Mouse (Mus musculus): Measurements from ENCODE around the gene Sesn3. TPM values are rescaled to one million over a fixed set of nuclear protein-coding genes. Genes with fewer than 3 reads are reported as not detected.
A peak's percentile ranks its signal among the peaks of the same experiment; 100 is the strongest.

Sesn3 gene
- polyA plus RNA-seq, 1 experiment from 2014 or later, result 16.3 TPM

DNA sequence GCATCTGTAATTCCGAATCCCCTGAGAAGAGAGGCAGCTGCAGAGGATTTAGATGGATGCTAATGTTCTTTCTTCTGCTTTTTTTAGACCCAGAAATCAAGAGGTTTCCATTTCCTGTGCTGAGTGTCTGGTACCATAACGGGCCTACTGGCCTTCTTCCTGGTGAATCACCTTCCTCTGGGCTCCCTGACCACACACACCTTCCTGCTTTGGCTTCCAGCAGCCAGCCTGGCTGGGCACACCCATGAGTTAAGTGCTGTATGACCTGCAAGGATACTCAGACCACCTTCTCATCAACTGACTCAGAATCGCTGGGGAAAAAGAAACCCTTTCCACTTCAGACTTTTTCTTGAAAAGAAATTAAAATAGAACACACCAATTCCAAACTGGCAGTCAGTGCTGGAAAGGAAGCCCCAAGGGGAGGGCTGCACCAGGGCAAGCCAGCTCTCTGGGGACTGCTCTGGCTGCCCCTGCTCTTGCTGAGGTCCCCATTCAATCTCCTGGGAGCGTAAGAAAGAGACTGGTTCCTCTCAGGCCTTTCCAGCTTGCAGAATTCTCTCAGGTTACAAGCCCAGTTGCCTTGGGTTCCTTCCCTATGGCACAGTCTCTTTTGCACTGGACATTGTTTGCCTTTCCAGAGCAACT is 90.7 kb downstream of the Sesn3 start:
- Histone ChIP-seq H3K4me3 (replicated peaks) (no peak overlapping the region), H3K36me3 (peaks cover 8% of the 10 kb centered on the region; the same call in 1 of the 2 replicates), H3K27ac (no peak overlapping the region), H3K4me1 (replicated peaks) (0 out of 2 replicates have a peak, but pooled peaks cover 3% of the 10 kb centered on the region), H3K4me2 (replicated peaks) (no peak overlapping the region), H3K9me3 (no peaks in the 10 kb centered on the region), H3K9ac (no peak overlapping the region), H3K27me3 (replicated peaks) (no peaks in the 10 kb centered on the region)
- peak; percentile 32; the same call in 1 of the 2 replicates for ATAC-seq
- WGBS, result 53% methylated on average over 4 of the region's 4 CpGs

DNA sequence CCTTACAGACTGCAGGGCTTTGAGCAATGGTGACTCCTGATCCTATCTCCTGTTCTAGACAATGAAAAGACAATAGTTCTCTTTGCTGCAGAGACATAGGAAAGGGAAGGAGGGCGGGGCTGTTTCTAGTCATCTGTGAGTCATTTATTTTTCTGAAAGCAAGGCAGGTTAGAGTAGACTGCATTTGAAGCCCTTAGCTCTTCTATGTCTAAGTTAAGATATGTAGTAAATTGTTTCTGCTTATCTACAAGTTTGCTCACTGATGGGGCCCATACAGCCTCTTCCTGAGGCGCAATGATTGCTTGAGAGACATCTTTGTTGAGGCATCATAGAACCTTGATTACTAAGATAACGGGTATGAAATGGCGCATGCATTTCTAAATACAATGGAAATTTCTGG is 93.0 kb downstream of the Sesn3 start:
- Histone ChIP-seq H3K9ac (no peak overlapping the region), H3K27ac (no peak overlapping the region), H3K27me3 (replicated peaks) (no peaks in the 10 kb centered on the region), H3K4me3 (replicated peaks) (no peak overlapping the region), H3K4me2 (replicated peaks) (no peak overlapping the region), H3K36me3 (peaks cover 8% of the 10 kb centered on the region; the same call in 1 of the 2 replicates), H3K9me3 (no peaks in the 10 kb centered on the region), H3K4me1 (replicated peaks) (0 out of 2 replicates have a peak, but pooled peaks cover 3% of the 10 kb centered on the region)
- 89% methylated on average over 4 of the region's 4 CpGs for WGBS
- ATAC-seq, result no peak

DNA sequence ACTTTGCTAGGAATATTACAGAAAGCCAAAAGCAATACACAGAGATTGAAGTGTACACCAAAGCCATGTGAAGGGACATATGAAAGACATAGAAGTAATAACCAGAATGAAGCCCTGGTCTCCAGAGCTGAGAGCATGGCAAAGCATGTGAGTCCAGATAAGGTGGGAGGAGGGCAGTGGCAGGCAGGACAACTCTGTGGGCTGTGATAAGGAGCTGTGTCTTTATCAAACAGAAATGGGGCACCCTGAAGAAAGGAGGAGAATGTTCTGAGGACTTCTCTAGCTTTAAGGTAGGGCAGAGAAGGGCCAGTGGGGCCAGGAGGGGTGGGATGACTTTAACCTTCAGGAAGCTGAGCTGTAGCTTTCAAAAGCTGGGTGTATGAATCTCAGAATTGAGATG is 94.4 kb downstream of the Sesn3 start:
- no peak overlapping the region for H3K9ac ChIP-seq
- H3K4me1 ChIP-seq (replicated peaks), result 0 out of 2 replicates have a peak, but pooled peaks cover 3% of the 10 kb centered on the region
- no peak overlapping the region for H3K4me2 ChIP-seq (replicated peaks)
- no peaks in the 10 kb centered on the region for H3K27me3 ChIP-seq (replicated peaks)
- no peak overlapping the region for H3K27ac ChIP-seq
- peak; percentile 84; the same call in 1 of the 2 replicates for ATAC-seq
- no peak overlapping the region for H3K4me3 ChIP-seq (replicated peaks)
- no peaks in the 10 kb centered on the region for H3K9me3 ChIP-seq
- peaks cover 8% of the 10 kb centered on the region; the same call in 1 of the 2 replicates for H3K36me3 ChIP-seq

DNA sequence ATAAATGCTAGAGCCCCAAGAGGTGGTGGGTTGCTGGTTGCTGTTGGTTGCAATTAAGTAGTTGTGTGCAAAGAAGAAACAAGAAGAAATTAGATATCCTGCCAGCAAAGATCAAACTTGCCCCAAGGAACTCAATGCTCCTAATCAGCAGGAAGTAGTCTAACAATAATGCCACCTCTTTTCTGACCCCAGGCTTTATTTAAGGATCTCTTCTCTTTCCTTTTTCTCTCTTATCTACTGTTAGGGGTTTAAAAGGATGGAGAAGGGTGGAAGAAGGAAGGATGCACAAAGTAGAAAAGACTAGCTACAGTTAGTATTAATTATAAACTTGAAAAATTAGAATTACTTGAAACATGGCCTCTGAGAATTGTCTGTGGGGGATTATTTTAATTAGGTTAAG is 97.6 kb downstream of the Sesn3 start:
- no peak for ATAC-seq
- no peak overlapping the region for H3K27ac ChIP-seq
- H3K4me2 ChIP-seq (replicated peaks), result no peak overlapping the region
- no peak overlapping the region for H3K4me3 ChIP-seq (replicated peaks)
- no peak overlapping the region for H3K9ac ChIP-seq
- no peaks in the 10 kb centered on the region for H3K27me3 ChIP-seq (replicated peaks)
- H3K4me1 ChIP-seq (replicated peaks), result no peaks in the 10 kb centered on the region
- H3K9me3 ChIP-seq, result no peaks in the 10 kb centered on the region
- peaks cover 8% of the 10 kb centered on the region; the same call in 1 of the 2 replicates for H3K36me3 ChIP-seq

DNA sequence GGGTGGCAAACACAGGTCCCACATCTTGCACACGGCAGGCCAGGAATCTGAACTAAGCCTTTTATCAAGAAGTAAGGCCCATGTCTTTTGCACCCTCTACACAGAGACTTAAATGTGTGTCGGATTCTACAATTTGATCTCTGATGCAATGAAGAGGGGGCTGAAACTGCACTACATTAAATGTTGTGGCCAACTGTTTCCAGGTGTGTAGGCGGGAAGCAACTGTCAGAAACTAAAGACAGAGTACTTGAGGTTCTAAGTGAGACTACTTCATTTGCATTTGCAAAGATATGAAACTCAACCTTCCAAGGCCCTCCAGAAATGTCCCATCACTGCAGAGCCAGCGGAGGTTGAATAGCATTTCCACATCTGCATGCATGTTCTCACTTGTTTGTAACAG is 101.3 kb downstream of the Sesn3 start:
- WGBS, result 91% methylated on average over 4 of the region's 4 CpGs
- no peak for ATAC-seq
- Histone ChIP-seq H3K27me3 (replicated peaks) (no peaks in the 10 kb centered on the region), H3K4me1 (replicated peaks) (peaks cover 16% of the 10 kb centered on the region), H3K4me3 (replicated peaks) (no peak overlapping the region), H3K36me3 (no peaks in the 10 kb centered on the region), H3K27ac (no peak overlapping the region), H3K9me3 (no peaks in the 10 kb centered on the region), H3K4me2 (replicated peaks) (no peak overlapping the region), H3K9ac (no peak overlapping the region)

DNA sequence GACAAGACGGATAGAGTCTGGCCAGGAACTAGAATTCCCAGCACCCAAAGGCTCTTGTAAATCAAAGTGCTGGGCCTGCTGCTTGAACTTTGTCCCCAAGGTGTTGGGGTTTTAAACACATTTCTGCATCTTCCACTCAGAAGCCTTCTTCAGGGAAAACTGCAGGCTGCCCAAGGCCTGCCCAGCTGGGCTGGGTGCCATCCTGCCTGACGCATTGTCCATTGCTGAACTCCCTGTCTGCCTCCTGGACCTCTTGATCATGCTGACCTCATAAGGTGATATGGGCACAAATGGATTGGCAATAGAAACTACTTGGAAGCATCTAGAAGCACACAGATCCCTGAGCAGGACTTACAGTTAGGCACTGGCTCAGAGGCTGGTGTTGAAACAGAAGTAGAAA is 103.3 kb downstream of the Sesn3 start:
- Histone ChIP-seq H3K36me3 (no peaks in the 10 kb centered on the region), H3K4me2 (replicated peaks) (0 out of 2 replicates have a peak overlapping the region, but pooled peaks have one; percentile 93), H3K4me3 (replicated peaks) (no peak overlapping the region), H3K27me3 (replicated peaks) (no peaks in the 10 kb centered on the region), H3K27ac (no peak overlapping the region), H3K4me1 (replicated peaks) (peaks cover 26% of the 10 kb centered on the region), H3K9ac (no peak overlapping the region), H3K9me3 (no peaks in the 10 kb centered on the region)
- no peak for ATAC-seq
- 74% methylated on average over 2 of the region's 2 CpGs for WGBS

DNA sequence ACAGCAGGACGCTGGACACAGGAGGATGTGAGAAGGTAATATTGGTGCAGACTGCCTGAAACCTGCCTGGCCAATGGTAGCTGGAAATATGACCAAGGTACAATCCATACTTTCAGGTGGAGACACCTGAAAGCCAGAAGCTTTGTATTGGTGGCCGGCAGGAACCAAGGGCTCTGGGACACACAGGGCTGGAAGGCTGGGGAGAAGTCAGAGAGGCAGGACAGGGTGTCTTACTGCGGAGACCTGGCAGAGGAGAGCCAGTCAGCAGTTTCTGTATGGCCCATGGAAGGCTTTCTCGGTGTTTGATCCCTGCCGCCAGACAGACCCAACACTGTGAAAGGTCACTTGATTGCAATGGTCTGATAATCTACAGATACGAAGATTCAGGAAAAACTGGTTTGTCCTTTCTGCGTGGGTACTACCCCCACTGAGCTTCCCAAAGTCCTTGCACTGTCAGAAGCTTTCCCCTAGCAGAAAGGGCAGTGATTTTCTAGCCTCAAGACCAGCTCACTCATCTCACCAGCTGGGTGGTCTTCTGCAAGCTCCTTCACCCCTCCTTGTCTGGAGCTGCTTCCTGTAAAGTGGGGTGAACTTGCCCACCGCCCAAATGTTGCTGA is 105.0 kb downstream of the Sesn3 start:
- H3K4me1 ChIP-seq (replicated peaks), result peaks cover 26% of the 10 kb centered on the region
- H3K27me3 ChIP-seq (replicated peaks), result no peaks in the 10 kb centered on the region
- peak overlapping the region; percentile 85 for H3K27ac ChIP-seq
- ATAC-seq, result peak; percentile 40
- no peaks in the 10 kb centered on the region for H3K36me3 ChIP-seq
- 19% methylated on average over 8 of the region's 8 CpGs for WGBS
- peak overlapping the region; percentile 64 for H3K9ac ChIP-seq
- H3K4me3 ChIP-seq (replicated peaks), result peak overlapping the region; percentile 66
- no peaks in the 10 kb centered on the region for H3K9me3 ChIP-seq
- H3K4me2 ChIP-seq (replicated peaks), result peak overlapping the region; percentile 93

DNA sequence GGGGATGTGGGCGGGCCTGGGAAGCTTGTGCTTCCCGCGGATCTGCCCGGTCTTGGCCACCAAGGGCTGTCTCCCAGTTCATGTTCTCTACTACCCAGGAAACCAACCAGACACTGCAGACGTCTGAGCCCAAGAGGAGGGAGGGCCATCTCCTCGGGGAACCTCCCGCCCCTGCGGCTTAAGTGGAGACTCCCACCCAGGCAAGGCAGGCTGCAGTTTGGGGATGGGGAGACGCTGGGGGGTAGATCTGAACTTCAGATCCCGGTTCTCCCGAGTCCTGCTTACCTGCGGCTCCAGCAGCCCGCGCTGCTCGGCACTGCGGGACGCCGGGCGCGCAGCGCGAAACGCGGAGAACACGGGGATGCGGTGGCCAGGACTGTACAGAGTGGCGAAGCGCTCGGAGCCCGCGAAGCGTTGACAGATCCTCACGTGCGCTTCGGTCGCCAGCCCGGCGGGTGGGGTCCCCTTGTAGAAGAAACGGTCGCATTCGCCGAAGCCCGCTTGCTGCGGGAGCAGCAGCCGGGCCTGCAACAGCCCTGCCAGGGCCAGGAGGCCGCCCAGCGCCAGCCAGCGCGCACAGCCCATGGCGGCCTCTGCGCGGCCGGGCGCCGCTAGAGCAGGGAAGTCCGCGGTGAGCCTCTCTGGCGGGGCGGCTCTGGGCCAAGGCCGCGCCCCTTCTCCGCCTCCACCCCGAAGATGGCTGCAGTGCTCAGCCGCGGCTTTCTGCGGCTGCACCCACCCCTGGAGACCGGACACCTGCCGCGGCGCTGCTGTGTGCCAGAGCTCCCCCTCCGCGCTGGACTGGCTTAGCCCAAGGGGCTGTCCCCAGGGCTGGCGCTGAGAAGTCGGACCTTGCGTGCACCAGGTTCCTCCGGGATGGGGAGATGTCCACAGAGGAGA is 105.8 kb downstream of the Sesn3 start:
- Histone ChIP-seq H3K27ac (peak overlapping the region; percentile 85), H3K4me2 (replicated peaks) (peak overlapping the region; percentile 93), H3K36me3 (no peaks in the 10 kb centered on the region), H3K4me1 (replicated peaks) (peaks cover 26% of the 10 kb centered on the region), H3K9me3 (no peaks in the 10 kb centered on the region), H3K9ac (peak overlapping the region; percentile 64), H3K4me3 (replicated peaks) (peak overlapping the region; percentile 66), H3K27me3 (replicated peaks) (no peaks in the 10 kb centered on the region)
- WGBS, result under 1% methylated on average over 76 of the region's 76 CpGs
- ATAC-seq, result peak; percentile 95

DNA sequence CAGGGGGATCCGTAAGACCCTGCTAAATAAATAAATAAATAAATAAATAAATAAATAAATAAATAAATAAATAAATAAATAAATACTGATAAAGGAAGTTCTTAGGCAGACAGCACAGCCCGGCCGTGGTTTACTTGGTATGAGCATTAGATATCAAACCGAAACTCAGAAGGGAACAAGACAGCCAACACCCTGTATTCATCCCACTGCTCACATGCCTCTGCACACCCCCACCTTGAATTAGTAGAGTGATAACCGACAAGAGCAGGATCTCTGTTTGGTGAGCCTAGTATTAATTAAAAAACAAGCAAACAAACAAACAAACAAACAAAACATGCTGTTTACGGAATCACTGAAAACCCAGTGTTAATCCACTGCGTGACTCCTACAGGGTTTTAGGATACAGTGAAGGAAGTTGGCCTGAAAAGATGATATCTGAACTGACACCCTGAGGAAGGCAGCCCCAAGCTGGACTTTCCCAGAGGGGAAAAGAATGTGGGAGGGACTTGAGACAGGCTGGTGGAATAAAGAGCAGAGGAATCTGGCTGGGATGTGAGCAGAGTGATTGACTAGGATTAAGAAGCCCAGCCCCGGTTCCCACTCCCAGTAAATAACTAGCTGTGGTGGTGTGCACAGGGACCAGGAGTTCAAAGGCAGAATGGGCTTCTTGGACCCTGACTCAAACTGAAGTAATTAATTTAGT is 106.6 kb downstream of the Sesn3 start, which contains the start of gene Endod1:
TSS of gene Endod1 (minus strand) at position 155 of the 703 bp plus-strand sequence.
- peak within 1 kb of the TSS; percentile 64 for H3K9ac ChIP-seq
- peak within 1 kb of the TSS; percentile 93 for H3K4me2 ChIP-seq (replicated peaks)
- peaks cover 26% of the 10 kb centered on the region for H3K4me1 ChIP-seq (replicated peaks)
- no peaks in the 10 kb centered on the region for H3K36me3 ChIP-seq
- no peaks in the 10 kb centered on the region for H3K27me3 ChIP-seq (replicated peaks)
- no peaks in the 10 kb centered on the region for H3K9me3 ChIP-seq
- 2% methylated on average over 8 of the region's 8 CpGs for WGBS
- peak within 1 kb of the TSS; percentile 66 for H3K4me3 ChIP-seq (replicated peaks)
- peak; percentile 64 for ATAC-seq
- peak within 1 kb of the TSS; percentile 85 for H3K27ac ChIP-seq

DNA sequence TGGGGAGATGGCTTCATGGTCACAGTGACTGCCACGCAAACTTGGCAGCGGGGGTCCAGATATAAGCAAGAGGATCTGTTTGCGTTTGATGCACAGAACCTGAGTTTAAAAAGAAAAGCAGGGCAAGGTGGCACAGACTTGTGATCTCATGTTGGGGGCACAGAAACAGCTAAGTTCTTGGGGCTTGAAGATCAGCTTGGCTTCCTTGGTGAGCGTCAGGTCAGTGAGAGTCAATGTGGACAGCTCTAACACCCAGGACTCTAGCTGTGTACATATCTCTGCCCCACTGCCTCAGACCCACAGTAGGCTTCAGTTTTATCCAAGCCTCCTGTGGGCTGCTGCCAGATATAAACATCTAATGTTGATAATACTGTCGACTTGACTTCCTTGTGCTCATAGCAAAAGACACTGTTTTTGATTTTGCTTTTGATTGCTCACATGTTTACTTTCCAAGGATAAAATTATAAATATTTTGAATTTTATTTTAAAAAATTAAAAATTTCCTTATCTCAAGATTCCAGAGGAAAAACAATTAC is 107.5 kb downstream of the Sesn3 start:
- Histone ChIP-seq H3K9me3 (no peaks in the 10 kb centered on the region), H3K4me3 (replicated peaks) (no peak overlapping the region), H3K4me2 (replicated peaks) (0 out of 2 replicates have a peak overlapping the region, but pooled peaks have one; percentile 93)

More for the DNA sequence above, 107.5 kb downstream of the Sesn3 start:
- H3K27ac ChIP-seq, result no peak overlapping the region
- H3K36me3 ChIP-seq, result no peaks in the 10 kb centered on the region
- no peak for ATAC-seq
- no peak overlapping the region for H3K9ac ChIP-seq
- WGBS, result 73% methylated on average over 5 of the region's 5 CpGs
- H3K27me3 ChIP-seq (replicated peaks), result no peaks in the 10 kb centered on the region
- H3K4me1 ChIP-seq (replicated peaks), result peaks cover 26% of the 10 kb centered on the region
